Mouse (Mus musculus): ENCODE data around the gene Clec4n. TPM values are rescaled to one million over a fixed set of nuclear protein-coding genes. Genes with fewer than 3 reads are reported as not detected.
"Not testable (repeated sequence)": the region's sequence is repeated elsewhere in the genome, so short reads cannot be mapped to it uniquely, and the experiment has no call there.

Clec4n gene
- polyA plus RNA-seq, 1 experiment = not detected

DNA sequence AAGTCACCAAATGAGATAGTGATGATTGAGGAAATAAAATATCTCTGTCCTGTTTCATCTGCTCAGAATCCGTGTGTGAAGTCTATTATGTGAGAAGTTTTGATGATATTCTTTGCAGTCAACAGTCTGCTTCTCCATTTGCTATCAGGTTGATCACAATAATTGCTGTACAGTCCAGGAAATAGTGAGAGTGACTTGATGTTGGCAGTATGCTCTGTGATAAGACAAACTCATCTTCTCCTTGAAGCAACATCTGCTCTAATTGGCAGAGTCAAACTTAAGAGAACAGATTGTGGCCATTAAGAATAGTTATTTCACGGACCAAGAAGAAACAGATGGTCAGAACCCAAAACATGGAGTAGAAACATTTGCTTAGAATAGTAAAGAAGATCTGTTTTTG is 1.5 kb downstream of the Clec4n start:
- no peaks in the 10 kb centered on the region for H3K36me3 ChIP-seq (ENCODE audit: control insufficient read depth, insufficient read depth)
- no peak overlapping the region for H3K4me3 ChIP-seq
- no peaks in the 10 kb centered on the region for H3K79me2 ChIP-seq (ENCODE audit: control insufficient read depth, insufficient read depth)
- H3ac ChIP-seq (ENCODE audit: control insufficient read depth, insufficient read length) = no peak overlapping the region
- no peaks in the 10 kb centered on the region for H3K27me3 ChIP-seq (ENCODE audit: control insufficient read depth, insufficient read depth, insufficient read length)
- TF ChIP-seq USF1 (IDR thresholded peaks at IDR 0.05; ENCODE audit: low read depth) (no peak), POLR2A (IDR thresholded peaks at IDR 0.05; ENCODE audit: insufficient read length, low read depth) (no peak), MAX (IDR thresholded peaks at IDR 0.05; ENCODE audit: low read depth) (no peak), REST (IDR thresholded peaks at IDR 0.05; ENCODE audit: insufficient read depth, insufficient read length) (no peak), TCF3 (IDR thresholded peaks at IDR 0.05; ENCODE audit: insufficient read length, low read depth) (no peak), MYOD1 (IDR thresholded peaks at IDR 0.05; ENCODE audit: control insufficient read depth in 1 of 3, insufficient read length in 2 of 3, low read depth in 2 of 3) (no peak), MYOG (IDR thresholded peaks at IDR 0.05; ENCODE audit: control insufficient read depth in 1 of 3, insufficient read depth in 1 of 3, insufficient read length in 2 of 3, low read depth in 2 of 3) (no peak), POLR2AphosphoS2 (IDR thresholded peaks at IDR 0.05; ENCODE audit: insufficient read length, low read depth) (no peak), TCF12 (IDR thresholded peaks at IDR 0.05; ENCODE audit: insufficient read depth, poor library complexity, severe bottlenecking) (no peak), SRF (IDR thresholded peaks at IDR 0.05; ENCODE audit: control insufficient read depth, insufficient read length, low read depth) (no peak), E2F4 (IDR thresholded peaks at IDR 0.05; ENCODE audit: insufficient read depth) (no peak), CEBPB (IDR thresholded peaks at IDR 0.05; ENCODE audit: insufficient read depth, poor library complexity, severe bottlenecking) (no peak)
- no peak overlapping the region for H3K4me2 ChIP-seq (ENCODE audit: low read depth)

DNA sequence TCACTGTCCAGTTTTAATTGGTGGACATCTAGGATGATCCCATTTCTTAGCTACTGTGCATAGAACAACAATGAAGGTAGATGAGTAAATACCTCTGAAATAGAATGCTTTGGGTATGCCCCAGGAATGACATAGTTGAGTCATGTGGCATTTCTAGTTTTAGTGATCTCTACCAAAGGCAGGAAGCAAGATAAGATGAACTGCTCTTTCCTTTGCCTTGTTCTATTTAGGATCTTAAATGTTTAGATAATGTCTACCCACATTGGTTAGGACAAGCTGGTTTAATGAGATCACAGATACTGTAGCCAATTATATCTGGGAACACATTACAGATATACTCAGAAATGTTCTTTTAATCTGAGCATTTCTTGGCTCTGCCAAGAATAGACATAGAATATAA is 7.9 kb downstream of the Clec4n start:
- Histone ChIP-seq H3K4me2 (ENCODE audit: low read depth) (no peak overlapping the region), H3K4me3 (no peak overlapping the region), H3K79me2 (ENCODE audit: control insufficient read depth, insufficient read depth) (no peaks in the 10 kb centered on the region), H3K36me3 (ENCODE audit: control insufficient read depth, insufficient read depth) (no peaks in the 10 kb centered on the region), H3ac (ENCODE audit: control insufficient read depth, insufficient read length) (no peak overlapping the region), H3K27me3 (ENCODE audit: control insufficient read depth, insufficient read depth, insufficient read length) (no peaks in the 10 kb centered on the region)
- TF ChIP-seq REST (IDR thresholded peaks at IDR 0.05; ENCODE audit: insufficient read depth, insufficient read length) (no peak), USF1 (IDR thresholded peaks at IDR 0.05; ENCODE audit: low read depth) (no peak), TCF3 (IDR thresholded peaks at IDR 0.05; ENCODE audit: insufficient read length, low read depth) (no peak), E2F4 (IDR thresholded peaks at IDR 0.05; ENCODE audit: insufficient read depth) (no peak), MAX (IDR thresholded peaks at IDR 0.05; ENCODE audit: low read depth) (no peak), POLR2AphosphoS2 (IDR thresholded peaks at IDR 0.05; ENCODE audit: insufficient read length, low read depth) (no peak), SRF (IDR thresholded peaks at IDR 0.05; ENCODE audit: control insufficient read depth, insufficient read length, low read depth) (no peak), TCF12 (IDR thresholded peaks at IDR 0.05; ENCODE audit: insufficient read depth, poor library complexity, severe bottlenecking) (no peak), MYOG (IDR thresholded peaks at IDR 0.05; ENCODE audit: control insufficient read depth in 1 of 3, insufficient read depth in 1 of 3, insufficient read length in 2 of 3, low read depth in 2 of 3) (no peak), MYOD1 (IDR thresholded peaks at IDR 0.05; ENCODE audit: control insufficient read depth in 1 of 3, insufficient read length in 2 of 3, low read depth in 2 of 3) (no peak)

DNA sequence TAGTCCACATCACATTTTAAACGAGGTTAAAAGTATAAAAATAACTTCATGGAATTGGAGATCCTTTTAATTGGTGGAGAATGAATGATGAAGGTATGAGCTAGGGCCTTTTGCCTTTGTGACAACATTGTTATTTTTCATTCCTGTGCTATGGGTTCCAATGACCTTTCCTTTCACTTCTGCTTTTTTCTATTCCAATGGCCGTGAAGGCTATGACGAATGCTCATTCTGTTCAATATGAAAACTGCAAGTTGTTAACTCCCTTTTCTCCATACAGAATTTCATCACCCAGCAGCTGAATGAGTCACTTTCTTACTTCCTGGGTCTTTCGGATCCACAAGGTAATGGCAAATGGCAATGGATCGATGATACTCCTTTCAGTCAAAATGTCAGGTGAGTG is 14.6 kb downstream of the Clec4n start:
- Histone ChIP-seq H3K36me3 (ENCODE audit: control insufficient read depth, insufficient read depth) (no peaks in the 10 kb centered on the region), H3K4me2 (ENCODE audit: low read depth) (no peak overlapping the region), H3K27me3 (ENCODE audit: control insufficient read depth, insufficient read depth, insufficient read length) (no peaks in the 10 kb centered on the region), H3ac (ENCODE audit: control insufficient read depth, insufficient read length) (no peak overlapping the region), H3K4me3 (no peak overlapping the region), H3K79me2 (ENCODE audit: control insufficient read depth, insufficient read depth) (no peaks in the 10 kb centered on the region)
- TF ChIP-seq USF1 (IDR thresholded peaks at IDR 0.05; ENCODE audit: low read depth) = no peak
- TF ChIP-seq POLR2AphosphoS2 (IDR thresholded peaks at IDR 0.05; ENCODE audit: insufficient read length, low read depth) = no peak
- no peak for TF ChIP-seq TCF3 (IDR thresholded peaks at IDR 0.05; ENCODE audit: insufficient read length, low read depth)
- TF ChIP-seq SRF (IDR thresholded peaks at IDR 0.05; ENCODE audit: control insufficient read depth, insufficient read length, low read depth) = no peak
- no peak for TF ChIP-seq MYOG (IDR thresholded peaks at IDR 0.05; ENCODE audit: control insufficient read depth in 1 of 3, insufficient read depth in 1 of 3, insufficient read length in 2 of 3, low read depth in 2 of 3)
- TF ChIP-seq TCF12 (IDR thresholded peaks at IDR 0.05; ENCODE audit: insufficient read depth, poor library complexity, severe bottlenecking) = no peak
- TF ChIP-seq CEBPB (IDR thresholded peaks at IDR 0.05; ENCODE audit: insufficient read depth, poor library complexity, severe bottlenecking) = no peak
- no peak for TF ChIP-seq MYOD1 (IDR thresholded peaks at IDR 0.05; ENCODE audit: control insufficient read depth in 1 of 3, insufficient read length in 2 of 3, low read depth in 2 of 3)
- TF ChIP-seq POLR2A (IDR thresholded peaks at IDR 0.05; ENCODE audit: insufficient read length, low read depth) = no peak
- TF ChIP-seq MAX (IDR thresholded peaks at IDR 0.05; ENCODE audit: low read depth) = no peak
- no peak for TF ChIP-seq REST (IDR thresholded peaks at IDR 0.05; ENCODE audit: insufficient read depth, insufficient read length)
- no peak for TF ChIP-seq E2F4 (IDR thresholded peaks at IDR 0.05; ENCODE audit: insufficient read depth)

DNA sequence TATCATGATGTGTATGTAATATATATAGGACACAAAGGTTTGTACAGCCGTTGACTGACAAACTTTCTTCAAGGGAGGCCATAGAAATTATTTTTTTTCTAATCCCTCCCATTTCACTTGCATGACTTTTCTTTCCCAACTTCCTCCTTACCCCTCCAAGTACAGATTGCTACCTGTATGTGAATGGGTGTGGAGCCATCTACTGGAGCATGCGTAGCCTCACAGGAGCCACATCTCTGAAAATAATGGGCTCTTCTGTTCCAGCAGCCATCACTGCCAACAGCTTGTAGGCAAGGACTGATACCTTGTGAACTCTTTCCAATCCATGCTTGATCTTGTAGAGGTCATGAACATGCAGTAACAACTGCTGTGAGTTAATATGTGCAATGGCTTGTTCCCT is 19.2 kb downstream of the Clec4n start:
- H3ac ChIP-seq (ENCODE audit: control insufficient read depth, insufficient read length); H3K79me2 ChIP-seq (ENCODE audit: control insufficient read depth, insufficient read depth); H3K27me3 ChIP-seq (ENCODE audit: control insufficient read depth, insufficient read depth, insufficient read length); H3K36me3 ChIP-seq (ENCODE audit: control insufficient read depth, insufficient read depth); H3K4me2 ChIP-seq (ENCODE audit: low read depth); H3K4me3 ChIP-seq: not testable (repeated sequence)

DNA sequence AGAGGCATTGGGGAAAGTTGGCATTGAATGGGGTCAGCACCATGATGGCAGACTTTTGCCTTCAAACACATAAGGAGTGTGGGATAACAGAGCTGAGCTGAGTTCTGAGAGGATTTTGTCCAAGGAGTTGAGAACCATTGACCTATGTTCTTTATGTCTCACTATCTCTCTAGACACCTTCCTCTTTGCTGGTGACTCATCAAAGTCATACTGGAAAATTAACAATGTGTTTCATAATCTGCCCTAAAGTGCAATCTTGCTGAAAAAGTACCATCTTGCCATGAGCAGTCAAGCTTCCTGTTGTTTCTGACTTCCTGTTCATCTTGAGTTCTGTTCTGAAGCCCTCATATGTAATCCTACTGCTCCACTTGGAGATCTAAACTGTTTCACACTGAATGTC is 23.1 kb downstream of the Clec4n start:
- Histone ChIP-seq H3K36me3 (ENCODE audit: control insufficient read depth, insufficient read depth) (no peaks in the 10 kb centered on the region), H3K4me2 (ENCODE audit: low read depth) (no peak overlapping the region), H3K27me3 (ENCODE audit: control insufficient read depth, insufficient read depth, insufficient read length) (no peaks in the 10 kb centered on the region), H3ac (ENCODE audit: control insufficient read depth, insufficient read length) (no peak overlapping the region), H3K79me2 (ENCODE audit: control insufficient read depth, insufficient read depth) (no peaks in the 10 kb centered on the region), H3K4me3 (no peak overlapping the region)
- TF ChIP-seq CEBPB (IDR thresholded peaks at IDR 0.05; ENCODE audit: insufficient read depth, poor library complexity, severe bottlenecking) = no peak

Data from myocyte (in vitro differentiated cells).